8 mouse cellular contexts compared by ENCODE assay signal in genomic region chrX:36816368-36816899, GRCm38 (mm10). TPM values are rescaled to one million over a fixed set of nuclear protein-coding genes. Genes with fewer than 3 reads are reported as not detected.
A peak's percentile ranks its signal among the peaks of the same experiment; 100 is the strongest.
DNase-seq lines count a peak whose midpoint lies in the region; ATAC-seq and TF ChIP-seq lines count a peak whose summit lies in the region.

No protein-coding gene starts in this region.

- TF ChIP-seq POLR2A in heart, adult 2 months (IDR thresholded peaks at IDR 0.05; ENCODE audit: insufficient read depth, low read depth, low read length), result no peak

- DNase-seq in heart, adult 2 months, result no peak
- DNase-seq in embryonic facial prominence, embryonic 10.5 days (ENCODE audit: low spot score), result no peak
- DNase-seq in midbrain, postnatal 0 days (ENCODE audit: low spot score), result no peak
- DNase-seq in gastrocnemius, adult 18-20 months (ENCODE audit: low spot score), result no peak
- DNase-seq in natural killer cell, adult 2 months (ENCODE audit: low spot score in 2 of 2), result no peak

- H3K27ac ChIP-seq in heart, embryonic 16.5 days (ENCODE audit: low read length), result no peak overlapping the region
- H3K27ac ChIP-seq in heart, adult 2 months, result no peak overlapping the region
- peak overlapping the region; percentile 84 for H3K27ac ChIP-seq in embryonic facial prominence, embryonic 10.5 days (replicated peaks)
- H3K27ac ChIP-seq in hindbrain, embryonic 16.5 days (ENCODE audit: low read depth, low read length), result peak overlapping the region; percentile 67
- H3K27ac ChIP-seq in midbrain, postnatal 0 days (ENCODE audit: low read depth, low read length), result no peak overlapping the region

- TF ChIP-seq EP300 in heart, adult 2 months (IDR thresholded peaks at IDR 0.05; ENCODE audit: insufficient read depth, low read depth, low read length), result no peak

- H3K4me2 ChIP-seq in heart, embryonic 16.5 days (ENCODE audit: low read depth, low read length), result peak overlapping the region; percentile 59
- peak overlapping the region; percentile 52 for H3K4me2 ChIP-seq in hindbrain, embryonic 16.5 days (ENCODE audit: low read length)
- no peak overlapping the region for H3K4me2 ChIP-seq in midbrain, postnatal 0 days (ENCODE audit: low read depth, low read length, poor library complexity, severe bottlenecking)

- H3K4me1 ChIP-seq in heart, embryonic 16.5 days (ENCODE audit: control insufficient read depth, insufficient read depth, low read length), result peaks cover 5% of the 10 kb centered on the region
- H3K4me1 ChIP-seq in heart, adult 2 months (ENCODE audit: control insufficient read depth, insufficient read depth, low read length), result no peaks in the 10 kb centered on the region; the same call in 1 of the 2 replicates
- H3K4me1 ChIP-seq in embryonic facial prominence, embryonic 10.5 days, result peaks cover 15% of the 10 kb centered on the region
- peaks cover 3% of the 10 kb centered on the region; the same call in 1 of the 2 replicates for H3K4me1 ChIP-seq in hindbrain, embryonic 16.5 days (ENCODE audit: control insufficient read depth, insufficient read depth, low read depth, low read length)
- no peaks in the 10 kb centered on the region for H3K4me1 ChIP-seq in midbrain, postnatal 0 days (ENCODE audit: insufficient read depth, low read length)

- H3K4me3 ChIP-seq in heart, embryonic 16.5 days (ENCODE audit: low read length), result peak overlapping the region; percentile 35
- H3K4me3 ChIP-seq in heart, adult 2 months, result no peak overlapping the region
- peak overlapping the region; percentile 42 for H3K4me3 ChIP-seq in embryonic facial prominence, embryonic 10.5 days
- H3K4me3 ChIP-seq in hindbrain, embryonic 16.5 days (ENCODE audit: low read length), result no peak overlapping the region
- H3K4me3 ChIP-seq in midbrain, postnatal 0 days (ENCODE audit: low read depth, low read length), result no peak overlapping the region

- WGBS in heart, embryonic 16.5 days, result 34% methylated on average over 8 of the region's 8 CpGs
- 49% methylated on average over 8 of the region's 8 CpGs for WGBS in heart, adult 2 months
- 30% methylated on average over 8 of the region's 8 CpGs for WGBS in embryonic facial prominence, embryonic 10.5 days
- WGBS in hindbrain, embryonic 16.5 days, result 24% methylated on average over 8 of the region's 8 CpGs
- WGBS in midbrain, postnatal 0 days, result 34% methylated on average over 8 of the region's 8 CpGs

- TF ChIP-seq CTCF in heart, adult 2 months (IDR thresholded peaks at IDR 0.05), result no peak
- no peak for TF ChIP-seq CTCF in midbrain, postnatal 0 days (IDR thresholded peaks at IDR 0.05)

- no peaks in the 10 kb centered on the region for H3K36me3 ChIP-seq in heart, embryonic 16.5 days (ENCODE audit: control insufficient read depth, insufficient read depth)
- no peaks in the 10 kb centered on the region for H3K36me3 ChIP-seq in heart, adult 2 months (ENCODE audit: control insufficient read depth, insufficient read depth, low read length)
- H3K36me3 ChIP-seq in embryonic facial prominence, embryonic 10.5 days (replicated peaks), result no peaks in the 10 kb centered on the region
- no peaks in the 10 kb centered on the region for H3K36me3 ChIP-seq in hindbrain, embryonic 16.5 days (ENCODE audit: control insufficient read depth, insufficient read depth, low read length)
- no peaks in the 10 kb centered on the region for H3K36me3 ChIP-seq in midbrain, postnatal 0 days (ENCODE audit: insufficient read depth, low read length)

- H3K9me3 ChIP-seq in heart, embryonic 16.5 days (replicated peaks; ENCODE audit: control insufficient read depth, low read length), result no peaks in the 10 kb centered on the region
- no peaks in the 10 kb centered on the region for H3K9me3 ChIP-seq in embryonic facial prominence, embryonic 10.5 days
- no peaks in the 10 kb centered on the region for H3K9me3 ChIP-seq in hindbrain, embryonic 16.5 days (ENCODE audit: control insufficient read depth, low read length)
- no peaks in the 10 kb centered on the region for H3K9me3 ChIP-seq in midbrain, postnatal 0 days (ENCODE audit: low read length)

- no peaks in the 10 kb centered on the region for H3K79me2 ChIP-seq in heart, adult 2 months (replicated peaks; ENCODE audit: control insufficient read depth, insufficient read depth, low read length)

- ATAC-seq in heart, embryonic 16.5 days (replicated peaks; ENCODE audit: extremely low read depth, insufficient read depth, low FRiP score), result no peak
- peak; percentile 32 for ATAC-seq in hindbrain, embryonic 16.5 days
- peak; percentile 14 for ATAC-seq in midbrain, postnatal 0 days (ENCODE audit: low FRiP score)
- no peak for ATAC-seq in erythroblast, adult 5-6 weeks (replicated peaks; ENCODE audit: low FRiP score, poor library complexity, severe bottlenecking)

- H3K9ac ChIP-seq in heart, embryonic 16.5 days (ENCODE audit: low read length), result no peak overlapping the region
- no peak overlapping the region for H3K9ac ChIP-seq in heart, adult 2 months (ENCODE audit: low read depth, low read length)
- no peak overlapping the region for H3K9ac ChIP-seq in hindbrain, embryonic 16.5 days (ENCODE audit: low read depth, low read length)
- H3K9ac ChIP-seq in midbrain, postnatal 0 days (replicated peaks; ENCODE audit: low read length, poor library complexity, severe bottlenecking), result no peak overlapping the region

- H3K27me3 ChIP-seq in heart, embryonic 16.5 days (ENCODE audit: control insufficient read depth, insufficient read depth, low read length), result no peaks in the 10 kb centered on the region
- no peaks in the 10 kb centered on the region for H3K27me3 ChIP-seq in heart, adult 2 months (ENCODE audit: control insufficient read depth, insufficient read depth, low read length)
- no peaks in the 10 kb centered on the region for H3K27me3 ChIP-seq in embryonic facial prominence, embryonic 10.5 days (replicated peaks; ENCODE audit: low read depth, poor library complexity, severe bottlenecking)
- no peaks in the 10 kb centered on the region for H3K27me3 ChIP-seq in hindbrain, embryonic 16.5 days (replicated peaks; ENCODE audit: control insufficient read depth, insufficient read depth, low read length)
- no peaks in the 10 kb centered on the region for H3K27me3 ChIP-seq in midbrain, postnatal 0 days (ENCODE audit: insufficient read depth, low read length)

- intact Hi-C loops in heart, adult 2 months (cut with DNase I), result no loop called here

RNA-seq across cellular contexts. Expression of gene Slc25a5, which starts 21.0 kb away (rescaled TPM):
- 1,229 and 1,290 TPM in 2 replicates for polyA plus RNA-seq in heart, embryonic 16.5 days (2015; fragmentation: Nextera tagmentation; extraction: Ambion mirVana)
- 100 to 1,000 TPM; 352 to 447 TPM for total RNA-seq in heart, adult 2 months (2021)
- polyA plus RNA-seq in heart, adult 2 months (2012; rRNA removed), result 425 and 550 TPM in 2 replicates
- 764 and 848 TPM in 2 replicates for polyA plus RNA-seq in embryonic facial prominence, embryonic 10.5 days (2016; fragmentation: Nextera tagmentation; extraction: Ambion mirVana)
- 543 and 586 TPM in 2 replicates for polyA plus RNA-seq in hindbrain, embryonic 16.5 days (2015; fragmentation: Nextera tagmentation; extraction: Ambion mirVana)
- total RNA-seq in midbrain, postnatal 0 days (2014; rRNA removed), result 346 and 392 TPM in 2 replicates
- polyA plus RNA-seq in midbrain, postnatal 0 days (2015; fragmentation: Nextera tagmentation; extraction: Ambion mirVana), result 483 and 520 TPM in 2 replicates
- 240 and 241 TPM in 2 replicates for total RNA-seq in erythroblast, adult 5-6 weeks (2015; ENCODE audit: low replicate concordance)
- total RNA-seq in erythroblast, adult 5-6 weeks (2017; ENCODE audit: low replicate concordance), result 141 and 160 TPM in 2 replicates
- total RNA-seq in gastrocnemius, adult 18-20 months (2021), result 10 to 100 TPM; 58.6 to 65.0 TPM

RNA-seq across cellular contexts. Expression of gene Ube2a, which starts 57.3 kb away (rescaled TPM):
- 137 and 144 TPM in 2 replicates for polyA plus RNA-seq in heart, embryonic 16.5 days (2015; fragmentation: Nextera tagmentation; extraction: Ambion mirVana)
- 10 to 100 TPM; 62.6 to 76.5 TPM for total RNA-seq in heart, adult 2 months (2021)
- polyA plus RNA-seq in heart, adult 2 months (2012; rRNA removed), result 39.4 and 65.7 TPM in 2 replicates
- polyA plus RNA-seq in embryonic facial prominence, embryonic 10.5 days (2016; fragmentation: Nextera tagmentation; extraction: Ambion mirVana), result 126 and 130 TPM in 2 replicates
- 117 and 118 TPM in 2 replicates for polyA plus RNA-seq in hindbrain, embryonic 16.5 days (2015; fragmentation: Nextera tagmentation; extraction: Ambion mirVana)
- 39.4 and 40.4 TPM in 2 replicates for total RNA-seq in midbrain, postnatal 0 days (2014; rRNA removed)
- polyA plus RNA-seq in midbrain, postnatal 0 days (2015; fragmentation: Nextera tagmentation; extraction: Ambion mirVana), result 110 and 123 TPM in 2 replicates
- total RNA-seq in erythroblast, adult 5-6 weeks (2015; ENCODE audit: low replicate concordance), result 16.7 and 39.9 TPM in 2 replicates
- total RNA-seq in erythroblast, adult 5-6 weeks (2017; ENCODE audit: low replicate concordance), result 4.3 and 19.9 TPM in 2 replicates
- total RNA-seq in gastrocnemius, adult 18-20 months (2021), result 10 to 100 TPM; 39.5 to 42.1 TPM

RNA-seq across cellular contexts. Expression of gene C330007P06Rik, which starts 57.5 kb away (rescaled TPM):
- polyA plus RNA-seq in heart, embryonic 16.5 days (2015; fragmentation: Nextera tagmentation; extraction: Ambion mirVana), result 19.4 and 20.4 TPM in 2 replicates
- 10 to 100 TPM; 15.7 to 17.4 TPM for total RNA-seq in heart, adult 2 months (2021)
- 7.4 and 9.7 TPM in 2 replicates for polyA plus RNA-seq in heart, adult 2 months (2012; rRNA removed)
- 34.1 and 35.4 TPM in 2 replicates for polyA plus RNA-seq in embryonic facial prominence, embryonic 10.5 days (2016; fragmentation: Nextera tagmentation; extraction: Ambion mirVana)
- polyA plus RNA-seq in hindbrain, embryonic 16.5 days (2015; fragmentation: Nextera tagmentation; extraction: Ambion mirVana), result 22.9 and 24.6 TPM in 2 replicates
- total RNA-seq in midbrain, postnatal 0 days (2014; rRNA removed), result 22.0 and 28.6 TPM in 2 replicates
- polyA plus RNA-seq in midbrain, postnatal 0 days (2015; fragmentation: Nextera tagmentation; extraction: Ambion mirVana), result 16.9 and 18.8 TPM in 2 replicates
- 9.2 and 22.2 TPM in 2 replicates for total RNA-seq in erythroblast, adult 5-6 weeks (2015; ENCODE audit: low replicate concordance)
- total RNA-seq in erythroblast, adult 5-6 weeks (2017; ENCODE audit: low replicate concordance), result 17.7 and 23.5 TPM in 2 replicates
- 10 to 100 TPM; 10.3 to 10.7 TPM for total RNA-seq in gastrocnemius, adult 18-20 months (2021)

Comparison
In these comparisons a context has a peak if more than half of its experiments do, and no peak if none do; other contexts are left out.
1. H3K4me3 ChIP-seq: peak in heart, embryonic 16.5 days (single experiment) and embryonic facial prominence, embryonic 10.5 days (single experiment); none in heart, adult 2 months (single experiment), hindbrain, embryonic 16.5 days (single experiment) and midbrain, postnatal 0 days (single experiment).
2. ATAC-seq: peak in hindbrain, embryonic 16.5 days (single experiment) and midbrain, postnatal 0 days (single experiment); none in heart, embryonic 16.5 days (single experiment) and erythroblast, adult 5-6 weeks (single experiment).
3. H3K27ac ChIP-seq: peak in embryonic facial prominence, embryonic 10.5 days (single experiment) and hindbrain, embryonic 16.5 days (single experiment); none in heart, embryonic 16.5 days (single experiment), heart, adult 2 months (single experiment) and midbrain, postnatal 0 days (single experiment).